Mouse (Mus musculus) embryo, embryonic 11 days (tissue): ENCODE results near the gene Mtfr1l.

Experiments
- DNase-seq: peaks from one replicate; pipeline ENCODE4 v3.0.0-alpha.2; 2015

Gene Mtfr1l

GRCm38 (mm10) chr4:134485151-134485900, 49.9 kb downstream of the Mtfr1l start:
- DNase-seq = no peak

- DNase-seq = no peak
Observed at GRCm38 (mm10) chr4:134484231-134484630, 51.0 kb downstream of the Mtfr1l start.

GRCm38 (mm10) chr4:134483696-134484095, 51.5 kb downstream of the Mtfr1l start:
- DNase-seq = no peak

GRCm38 (mm10) chr4:134483078-134483688, 52.0 kb downstream of the Mtfr1l start:
- no peak for DNase-seq

- DNase-seq = no peak
Observed at GRCm38 (mm10) chr4:134482442-134482841, 52.7 kb downstream of the Mtfr1l start.

GRCm38 (mm10) chr4:134481270-134481669, 53.9 kb downstream of the Mtfr1l start:
- DNase-seq = no peak

- peak; percentile 79 for DNase-seq
Observed at GRCm38 (mm10) chr4:134480864-134481263, 54.3 kb downstream of the Mtfr1l start.

GRCm38 (mm10) chr4:134479839-134480238, 55.3 kb downstream of the Mtfr1l start:
- DNase-seq = no peak

- peak; percentile 84 for DNase-seq
Observed at GRCm38 (mm10) chr4:134478031-134478430, 57.2 kb downstream of the Mtfr1l start.

- no peak for DNase-seq
Observed at GRCm38 (mm10) chr4:134476899-134477298, 58.3 kb downstream of the Mtfr1l start.
